Mouse (Mus musculus): ENCODE results near the gene Mmd. TPM values are rescaled to one million over a fixed set of nuclear protein-coding genes. Genes with fewer than 3 reads are reported as not detected.
"Not testable (repeated sequence)": the region's sequence is repeated elsewhere in the genome, so short reads cannot be mapped to it uniquely, and the experiment has no call there.

The Mmd gene
- total RNA-seq, 1 experiment from 2014 or later, result 23.5 TPM

GRCm38 (mm10) chr11:90274187-90274586, 24.9 kb downstream of the Mmd start:
- no peak for ATAC-seq (replicated peaks; ENCODE audit: insufficient number of reproducible peaks, low FRiP score, low TSS enrichment, poor library complexity, severe bottlenecking)

DNA sequence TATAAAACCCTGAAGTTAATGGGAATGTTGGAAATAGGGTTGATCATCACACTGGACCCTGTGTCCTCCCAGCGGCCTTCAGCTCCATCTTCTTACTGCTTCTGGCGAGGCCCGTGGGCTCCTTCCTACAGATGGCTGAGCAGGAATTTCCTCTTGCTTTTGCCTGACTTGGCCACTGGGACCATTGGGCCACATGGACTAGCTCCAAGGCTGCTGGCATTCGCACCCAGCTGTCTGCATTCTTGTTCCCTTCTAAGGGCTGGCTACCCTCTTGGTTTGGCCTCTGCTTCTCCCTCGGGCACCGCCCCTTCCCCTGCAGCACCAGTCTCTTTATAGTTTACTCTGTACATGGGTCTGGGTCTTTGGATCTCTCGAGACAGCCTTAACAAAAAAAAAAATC, 26.4 kb downstream of the Mmd start:
- ATAC-seq (replicated peaks; ENCODE audit: insufficient number of reproducible peaks, low FRiP score, low TSS enrichment, poor library complexity, severe bottlenecking), result no peak

DNA sequence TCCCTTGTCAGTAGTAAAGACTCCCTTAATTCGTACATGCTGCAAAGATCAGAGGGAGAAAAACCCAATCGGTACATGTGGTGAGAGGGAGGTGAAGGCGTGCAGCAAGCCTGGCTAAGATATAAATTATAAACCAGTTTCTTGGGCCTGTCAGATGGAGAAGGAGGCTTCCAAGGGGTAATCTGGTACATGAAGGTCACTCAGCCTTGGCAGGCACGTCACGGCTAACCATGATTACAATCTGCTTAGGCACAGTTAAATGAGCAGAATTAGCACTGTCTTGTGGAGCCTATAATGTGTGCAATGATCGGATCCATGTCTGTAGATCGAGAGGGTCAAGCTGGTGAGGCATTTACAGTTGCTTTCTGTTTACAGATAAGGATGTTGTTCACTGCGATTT, 26.9 kb downstream of the Mmd start:
- ATAC-seq (replicated peaks; ENCODE audit: insufficient number of reproducible peaks, low FRiP score, low TSS enrichment, poor library complexity, severe bottlenecking), result no peak

- ATAC-seq (replicated peaks; ENCODE audit: insufficient number of reproducible peaks, low FRiP score, low TSS enrichment, poor library complexity, severe bottlenecking), result no peak
These were observed 27.3 kb downstream of the Mmd start for GRCm38 (mm10) chr11:90276561-90276960.

GRCm38 (mm10) chr11:90280069-90280468, 30.8 kb downstream of the Mmd start:
- ATAC-seq (replicated peaks; ENCODE audit: insufficient number of reproducible peaks, low FRiP score, low TSS enrichment, poor library complexity, severe bottlenecking), result no peak

DNA sequence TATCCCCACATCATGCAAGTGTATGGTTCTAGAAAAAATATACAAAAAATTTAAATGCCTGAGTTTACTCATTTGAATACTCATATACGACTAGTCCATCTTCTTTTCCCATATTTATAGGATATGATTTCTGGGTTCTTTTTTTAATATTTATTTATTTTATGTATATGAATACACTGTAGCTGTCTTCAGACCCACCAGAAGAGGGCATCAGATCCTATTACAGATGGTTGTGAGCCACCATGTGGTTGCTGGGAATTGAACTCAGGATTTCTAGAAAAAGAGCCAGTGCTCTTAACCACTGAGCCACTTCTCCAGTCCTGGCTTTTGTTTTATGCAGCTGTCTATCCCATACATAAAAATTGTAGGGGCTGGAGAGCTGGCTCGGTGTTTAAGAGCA, 32.7 kb downstream of the Mmd start:
- not testable (repeated sequence) for ATAC-seq (replicated peaks; ENCODE audit: insufficient number of reproducible peaks, low FRiP score, low TSS enrichment, poor library complexity, severe bottlenecking)

GRCm38 (mm10) chr11:90283159-90283558, 33.9 kb downstream of the Mmd start:
- no peak for ATAC-seq (replicated peaks; ENCODE audit: insufficient number of reproducible peaks, low FRiP score, low TSS enrichment, poor library complexity, severe bottlenecking)

DNA sequence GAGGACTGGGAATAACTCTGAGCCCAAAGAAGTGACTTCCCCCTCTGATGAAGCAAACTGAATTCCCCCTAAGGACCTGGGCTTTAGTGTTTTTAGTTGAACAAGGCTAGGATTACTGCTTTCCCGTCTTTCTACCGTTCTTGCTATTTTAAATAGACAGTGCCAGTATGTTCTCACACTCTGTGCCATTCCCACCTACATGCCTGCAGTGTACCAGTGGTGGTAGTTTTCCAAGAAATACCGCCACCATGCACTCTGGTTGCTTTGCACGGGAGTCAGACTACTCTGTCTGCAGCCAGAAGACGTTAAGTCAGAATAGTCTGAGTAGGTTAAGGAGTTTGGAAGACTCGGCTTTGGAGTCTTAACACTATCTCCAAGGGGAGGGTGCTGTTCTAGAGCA, 34.3 kb downstream of the Mmd start:
- no peak for ATAC-seq (replicated peaks; ENCODE audit: insufficient number of reproducible peaks, low FRiP score, low TSS enrichment, poor library complexity, severe bottlenecking)

- ATAC-seq (replicated peaks; ENCODE audit: insufficient number of reproducible peaks, low FRiP score, low TSS enrichment, poor library complexity, severe bottlenecking), result no peak
These were observed 34.8 kb downstream of the Mmd start for GRCm38 (mm10) chr11:90284079-90284478.

- ATAC-seq (replicated peaks; ENCODE audit: insufficient number of reproducible peaks, low FRiP score, low TSS enrichment, poor library complexity, severe bottlenecking), result no peak
These were observed 35.4 kb downstream of the Mmd start for GRCm38 (mm10) chr11:90284623-90285022.

- ATAC-seq (replicated peaks; ENCODE audit: insufficient number of reproducible peaks, low FRiP score, low TSS enrichment, poor library complexity, severe bottlenecking), result no peak
These were observed 37.4 kb downstream of the Mmd start for GRCm38 (mm10) chr11:90286550-90287154.

- ATAC-seq (replicated peaks; ENCODE audit: insufficient number of reproducible peaks, low FRiP score, low TSS enrichment, poor library complexity, severe bottlenecking), result no peak
These were observed 41.9 kb downstream of the Mmd start for GRCm38 (mm10) chr11:90291156-90291555.

- no peak for ATAC-seq (replicated peaks; ENCODE audit: insufficient number of reproducible peaks, low FRiP score, low TSS enrichment, poor library complexity, severe bottlenecking)
These were observed 43.5 kb downstream of the Mmd start for GRCm38 (mm10) chr11:90292766-90293165.

DNA sequence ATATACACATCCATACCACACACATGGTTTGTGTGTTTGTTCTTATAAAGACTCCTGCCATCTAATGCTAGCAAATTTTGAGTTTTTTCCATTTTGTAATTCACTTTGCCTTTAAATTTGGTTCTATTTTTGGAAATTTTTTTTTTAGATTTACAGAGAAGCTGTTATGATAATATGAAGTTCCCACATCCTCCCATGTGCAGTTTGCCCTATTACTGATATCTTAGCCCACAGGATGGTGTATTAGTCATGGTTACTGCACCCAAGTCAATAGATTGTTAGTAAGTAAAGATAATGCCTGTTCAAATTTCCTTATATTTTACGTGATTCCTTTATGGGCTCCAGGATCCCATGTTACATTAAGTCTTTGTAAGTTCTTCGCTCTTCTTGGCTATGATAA, 45.4 kb downstream of the Mmd start:
- no peak for ATAC-seq (replicated peaks; ENCODE audit: insufficient number of reproducible peaks, low FRiP score, low TSS enrichment, poor library complexity, severe bottlenecking)

- ATAC-seq (replicated peaks; ENCODE audit: insufficient number of reproducible peaks, low FRiP score, low TSS enrichment, poor library complexity, severe bottlenecking), result no peak
These were observed 56.8 kb downstream of the Mmd start for GRCm38 (mm10) chr11:90306067-90306466.

GRCm38 (mm10) chr11:90306993-90307392, 57.7 kb downstream of the Mmd start:
- ATAC-seq (replicated peaks; ENCODE audit: insufficient number of reproducible peaks, low FRiP score, low TSS enrichment, poor library complexity, severe bottlenecking), result no peak

GRCm38 (mm10) chr11:90314606-90315005, 65.3 kb downstream of the Mmd start:
- no peak for ATAC-seq (replicated peaks; ENCODE audit: insufficient number of reproducible peaks, low FRiP score, low TSS enrichment, poor library complexity, severe bottlenecking)

- no peak for ATAC-seq (replicated peaks; ENCODE audit: insufficient number of reproducible peaks, low FRiP score, low TSS enrichment, poor library complexity, severe bottlenecking)
These were observed 68.2 kb downstream of the Mmd start for GRCm38 (mm10) chr11:90317482-90317881.

DNA sequence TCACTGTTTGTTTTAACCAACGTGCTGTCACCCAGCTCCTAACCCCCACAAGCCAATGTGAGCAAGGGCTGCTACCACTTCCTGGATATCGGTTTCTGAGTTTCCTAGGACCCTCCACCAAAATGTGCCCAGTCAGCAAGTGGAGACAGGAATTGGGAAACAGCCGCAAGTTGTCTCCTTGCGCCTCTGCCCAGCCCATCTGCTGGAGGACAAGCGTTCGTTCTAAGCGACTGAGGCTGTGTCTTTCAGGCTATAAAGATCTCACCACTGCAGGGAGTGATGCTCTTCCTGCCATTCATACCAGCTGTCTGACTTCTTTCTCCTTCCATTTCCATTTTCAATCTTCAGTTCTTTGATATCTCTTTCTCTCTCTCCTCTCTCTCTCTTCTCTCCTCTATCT, 71.7 kb downstream of the Mmd start:
- ATAC-seq (replicated peaks; ENCODE audit: insufficient number of reproducible peaks, low FRiP score, low TSS enrichment, poor library complexity, severe bottlenecking), result no peak

DNA sequence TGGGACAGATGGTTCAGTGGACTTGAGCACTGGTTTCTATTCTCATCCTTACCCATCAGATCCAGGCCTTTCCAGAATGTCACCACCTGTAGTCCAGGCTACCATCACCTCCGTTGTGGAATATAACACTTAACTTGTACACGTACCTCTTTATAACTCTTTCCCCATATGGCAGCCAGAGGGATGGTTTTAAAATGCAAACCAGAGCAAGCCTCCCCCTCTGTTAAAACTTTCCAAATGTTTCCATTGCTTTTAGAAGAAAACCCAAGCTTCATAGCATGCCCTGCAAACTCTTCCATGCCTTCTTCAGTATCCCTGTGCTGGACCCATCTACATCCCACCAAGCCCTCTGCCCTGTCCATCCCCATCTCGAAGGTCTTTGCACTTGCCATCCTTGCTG, 75.3 kb downstream of the Mmd start:
- no peak for ATAC-seq (replicated peaks; ENCODE audit: insufficient number of reproducible peaks, low FRiP score, low TSS enrichment, poor library complexity, severe bottlenecking)

- no peak for ATAC-seq (replicated peaks; ENCODE audit: insufficient number of reproducible peaks, low FRiP score, low TSS enrichment, poor library complexity, severe bottlenecking)
These were observed 76.9 kb downstream of the Mmd start for GRCm38 (mm10) chr11:90326146-90326545.

Measured in monocyte, adult 5-6 weeks (primary cell).